Comparison of ENCODE assay signal across 17 mouse cellular contexts in genomic region chr5:52666766-52667165, GRCm38 (mm10).
"Had no signal": no experiment of that assay in that cellular context is flagged by ENCODE, and none has a peak within 500 bp of the region (broad histone marks: within the 10 kb centered on the region; RNA-seq: fewer than 3 reads in every experiment).

No protein-coding gene starts in this region.

- ATAC-seq: lung, postnatal 0 days; midbrain, embryonic 13.5 days; midbrain, embryonic 15.5 days had no signal

- H3K4me3 ChIP-seq: lung, embryonic 15.5 days; megakaryocyte, embryonic 14.5 days; midbrain, embryonic 13.5 days; midbrain, embryonic 15.5 days; neural tube, embryonic 12.5 days; stomach, embryonic 15.5 days had no signal

- H3K4me2 ChIP-seq: lung, embryonic 15.5 days; midbrain, embryonic 11.5 days; midbrain, embryonic 13.5 days; midbrain, embryonic 15.5 days; neural tube, embryonic 12.5 days; stomach, embryonic 15.5 days had no signal

- H3K27ac ChIP-seq: lung, embryonic 15.5 days; macrophage; midbrain, embryonic 13.5 days; midbrain, embryonic 15.5 days; neural tube, embryonic 12.5 days; stomach, embryonic 15.5 days; stomach, postnatal 0 days had no signal

- H3K9me3 ChIP-seq: lung, embryonic 15.5 days; megakaryocyte, embryonic 14.5 days; midbrain, embryonic 13.5 days; midbrain, embryonic 15.5 days; neural tube, embryonic 12.5 days; stomach, embryonic 15.5 days had no signal

- H3K27me3 ChIP-seq: lung, embryonic 15.5 days; megakaryocyte, embryonic 14.5 days; midbrain, embryonic 13.5 days; midbrain, embryonic 15.5 days; neural tube, embryonic 12.5 days; stomach, embryonic 15.5 days had no signal

- H3K9ac ChIP-seq: lung, embryonic 15.5 days; midbrain, embryonic 13.5 days; midbrain, embryonic 15.5 days; neural tube, embryonic 12.5 days; stomach, embryonic 15.5 days had no signal

- DNase-seq: lung, adult 2 months; lung, postnatal 14 days; lung, postnatal 36 days; right cerebral cortex, postnatal 14 days; thymus, adult 2 months; thymus, postnatal 25 days; thymus, postnatal 4 days had no signal

- H3K4me1 ChIP-seq: neural tube, embryonic 12.5 days; stomach, embryonic 15.5 days had no signal
